Mouse (Mus musculus): Measurements from ENCODE around the gene Slco4a1. TPM values are rescaled to one million over a fixed set of nuclear protein-coding genes. Genes with fewer than 3 reads are reported as not detected.

The Slco4a1 gene
- polyA plus RNA-seq, 1 experiment from 2014 or later: 1.7 TPM

- Histone ChIP-seq H3K4me1 (peaks cover 14% of the 10 kb centered on the region), H3K36me3 (replicated peaks) (no peaks in the 10 kb centered on the region), H3K9ac (no peak overlapping the region), H3K27me3 (replicated peaks) (peaks cover 18% of the 10 kb centered on the region), H3K27ac (no peak overlapping the region), H3K4me3 (no peak overlapping the region), H3K9me3 (no peaks in the 10 kb centered on the region), H3K4me2 (no peak overlapping the region)
- ATAC-seq (replicated peaks): no peak
- WGBS: 35% methylated on average over 4 of the region's 4 CpGs
Observed at GRCm38 (mm10) chr2:180513835-180514234, 57.8 kb downstream of the Slco4a1 start.

- no peaks in the 10 kb centered on the region for H3K27me3 ChIP-seq (replicated peaks)
- H3K4me3 ChIP-seq: no peak overlapping the region
- H3K27ac ChIP-seq: no peak overlapping the region
- no peaks in the 10 kb centered on the region for H3K36me3 ChIP-seq (replicated peaks)
- no peaks in the 10 kb centered on the region for H3K9me3 ChIP-seq
- H3K4me1 ChIP-seq: no peaks in the 10 kb centered on the region
- no peak for ATAC-seq (replicated peaks)
- 63% methylated on average over 5 of the region's 5 CpGs for WGBS
- H3K9ac ChIP-seq: no peak overlapping the region
- no peak overlapping the region for H3K4me2 ChIP-seq
Observed at GRCm38 (mm10) chr2:180521437-180522221, 65.6 kb downstream of the Slco4a1 start.

GRCm38 (mm10) chr2:180522825-180523224 is 66.8 kb downstream of the Slco4a1 start:
- WGBS: 75% methylated on average over 4 of the region's 4 CpGs
- peaks cover 6% of the 10 kb centered on the region for H3K4me1 ChIP-seq
- 0 out of 2 replicates have a peak, but pooled peaks cover 5% of the 10 kb centered on the region for H3K27me3 ChIP-seq (replicated peaks)
- H3K9ac ChIP-seq: no peak overlapping the region
- H3K36me3 ChIP-seq (replicated peaks): no peaks in the 10 kb centered on the region
- H3K4me2 ChIP-seq: no peak overlapping the region
- no peaks in the 10 kb centered on the region for H3K9me3 ChIP-seq
- H3K4me3 ChIP-seq: no peak overlapping the region
- no peak overlapping the region for H3K27ac ChIP-seq
- no peak for ATAC-seq (replicated peaks)

Other genes with a start within 250 kb of the Slco4a1 start
- 1.6 and 1.7 TPM in 2 replicates for gene Lama5, start 230.4 kb upstream of the Slco4a1 start, polyA plus RNA-seq (2015; fragmentation: Nextera tagmentation; extraction: Ambion mirVana)
- gene Rps21, start 198.9 kb upstream of the Slco4a1 start, polyA plus RNA-seq (2015; fragmentation: Nextera tagmentation; extraction: Ambion mirVana): 284 and 315 TPM in 2 replicates
- 31.3 and 32.0 TPM in 2 replicates for gene Cables2, start 182.7 kb upstream of the Slco4a1 start, polyA plus RNA-seq (2015; fragmentation: Nextera tagmentation; extraction: Ambion mirVana)
- gene Rbbp8nl, start 166.4 kb upstream of the Slco4a1 start, polyA plus RNA-seq (2015; fragmentation: Nextera tagmentation; extraction: Ambion mirVana): not detected in 2 replicates
- gene Gata5, start 121.5 kb upstream of the Slco4a1 start, polyA plus RNA-seq (2015; fragmentation: Nextera tagmentation; extraction: Ambion mirVana): not detected in 2 replicates
- gene Ntsr1, start 43.7 kb downstream of the Slco4a1 start, polyA plus RNA-seq (2015; fragmentation: Nextera tagmentation; extraction: Ambion mirVana): 2.2 and 3.2 TPM in 2 replicates
- 46.4 and 49.1 TPM in 2 replicates for gene Mrgbp, start 125.1 kb downstream of the Slco4a1 start, polyA plus RNA-seq (2015; fragmentation: Nextera tagmentation; extraction: Ambion mirVana)
- gene Ogfr, start 133.0 kb downstream of the Slco4a1 start, polyA plus RNA-seq (2015; fragmentation: Nextera tagmentation; extraction: Ambion mirVana): 89.2 and 96.7 TPM in 2 replicates
- gene Col9a3, start 141.5 kb downstream of the Slco4a1 start, polyA plus RNA-seq (2015; fragmentation: Nextera tagmentation; extraction: Ambion mirVana): 36.7 and 37.7 TPM in 2 replicates
- gene Tcfl5, start 186.5 kb downstream of the Slco4a1 start, polyA plus RNA-seq (2015; fragmentation: Nextera tagmentation; extraction: Ambion mirVana): 0.30 and 0.43 TPM in 2 replicates

Measured in midbrain, embryonic 15.5 days (tissue).